Mouse (Mus musculus): ENCODE results near the gene Arl2bp. TPM values are rescaled to one million over a fixed set of nuclear protein-coding genes. Genes with fewer than 3 reads are reported as not detected.

Gene Arl2bp
- polyA plus RNA-seq, 1 experiment from 2014 or later: 60.8 TPM

GRCm38 (mm10) chr8:94711160-94711718 lies 44.8 kb downstream of the Arl2bp start:
- Histone ChIP-seq H3K27me3 (ENCODE audit: control insufficient read depth, insufficient read depth, low read length) (no peaks in the 10 kb centered on the region), H3K4me2 (ENCODE audit: low read length) (peak overlapping the region; percentile 7; the same call in 1 of the 2 replicates), H3K9me3 (ENCODE audit: control insufficient read depth, low read length) (no peaks in the 10 kb centered on the region), H3K4me3 (ENCODE audit: control insufficient read depth in 1 of 2, insufficient read depth in 1 of 2, low read depth in 1 of 2, low read length in 2 of 2) (no peak overlapping the region), H3K27ac (replicated peaks in 1 of 2; ENCODE audit: control insufficient read depth in 1 of 2, insufficient read depth in 1 of 2, low read depth in 2 of 2, low read length in 2 of 2) (peak overlapping the region in 1 of 2 experiments; percentile 37; a peak in 2 of 4 replicates), H3K9ac (ENCODE audit: low read length) (no peak overlapping the region), H3K36me3 (ENCODE audit: control insufficient read depth, insufficient read depth, low read length) (no peaks in the 10 kb centered on the region), H3K4me1 (ENCODE audit: control insufficient read depth in 2 of 2, insufficient read depth in 2 of 2, low read length in 2 of 2) (peaks cover 12 to 18% of the 10 kb centered on the region in 2 experiments)
- no peak for ATAC-seq (ENCODE audit: insufficient number of reproducible peaks, insufficient read depth, low FRiP score, low read depth)
- 37% methylated on average over 5 of the region's 5 CpGs for WGBS

GRCm38 (mm10) chr8:94714556-94714955 lies 48.2 kb downstream of the Arl2bp start:
- Histone ChIP-seq H3K4me3 (ENCODE audit: control insufficient read depth in 1 of 2, insufficient read depth in 1 of 2, low read depth in 1 of 2, low read length in 2 of 2) (no peak overlapping the region), H3K27me3 (ENCODE audit: control insufficient read depth, insufficient read depth, low read length) (no peaks in the 10 kb centered on the region), H3K27ac (replicated peaks in 1 of 2; ENCODE audit: control insufficient read depth in 1 of 2, insufficient read depth in 1 of 2, low read depth in 2 of 2, low read length in 2 of 2) (no peak overlapping the region), H3K4me1 (ENCODE audit: control insufficient read depth in 2 of 2, insufficient read depth in 2 of 2, low read length in 2 of 2) (peaks cover 2 to 7% of the 10 kb centered on the region in 2 experiments; a peak in 2 of 4 replicates), H3K9me3 (ENCODE audit: control insufficient read depth, low read length) (no peaks in the 10 kb centered on the region), H3K36me3 (ENCODE audit: control insufficient read depth, insufficient read depth, low read length) (no peaks in the 10 kb centered on the region), H3K4me2 (ENCODE audit: low read length) (no peak overlapping the region), H3K9ac (ENCODE audit: low read length) (no peak overlapping the region)
- 57% methylated on average over 5 of the region's 5 CpGs for WGBS
- no peak for ATAC-seq (ENCODE audit: insufficient number of reproducible peaks, insufficient read depth, low FRiP score, low read depth)

GRCm38 (mm10) chr8:94715871-94716270 lies 49.5 kb downstream of the Arl2bp start:
- Histone ChIP-seq H3K27me3 (ENCODE audit: control insufficient read depth, insufficient read depth, low read length) (no peaks in the 10 kb centered on the region), H3K9ac (ENCODE audit: low read length) (no peak overlapping the region), H3K36me3 (ENCODE audit: control insufficient read depth, insufficient read depth, low read length) (no peaks in the 10 kb centered on the region), H3K4me3 (ENCODE audit: control insufficient read depth in 1 of 2, insufficient read depth in 1 of 2, low read depth in 1 of 2, low read length in 2 of 2) (no peak overlapping the region), H3K4me2 (ENCODE audit: low read length) (no peak overlapping the region), H3K27ac (replicated peaks in 1 of 2; ENCODE audit: control insufficient read depth in 1 of 2, insufficient read depth in 1 of 2, low read depth in 2 of 2, low read length in 2 of 2) (no peak overlapping the region), H3K9me3 (ENCODE audit: control insufficient read depth, low read length) (no peaks in the 10 kb centered on the region), H3K4me1 (ENCODE audit: control insufficient read depth in 2 of 2, insufficient read depth in 2 of 2, low read length in 2 of 2) (peaks cover 2 to 7% of the 10 kb centered on the region in 2 experiments; a peak in 2 of 4 replicates)
- no peak for ATAC-seq (ENCODE audit: insufficient number of reproducible peaks, insufficient read depth, low FRiP score, low read depth)
- WGBS: 66% methylated on average over 3 of the region's 3 CpGs

- 92% methylated on average over 1 of the region's 1 CpGs for WGBS
- Histone ChIP-seq H3K27ac (replicated peaks in 1 of 2; ENCODE audit: control insufficient read depth in 1 of 2, insufficient read depth in 1 of 2, low read depth in 2 of 2, low read length in 2 of 2) (no peak overlapping the region), H3K36me3 (ENCODE audit: control insufficient read depth, insufficient read depth, low read length) (no peaks in the 10 kb centered on the region), H3K4me3 (ENCODE audit: control insufficient read depth in 1 of 2, insufficient read depth in 1 of 2, low read depth in 1 of 2, low read length in 2 of 2) (no peak overlapping the region), H3K9ac (ENCODE audit: low read length) (no peak overlapping the region), H3K4me1 (ENCODE audit: control insufficient read depth in 2 of 2, insufficient read depth in 2 of 2, low read length in 2 of 2) (no peaks in the 10 kb centered on the region), H3K27me3 (ENCODE audit: control insufficient read depth, insufficient read depth, low read length) (no peaks in the 10 kb centered on the region), H3K4me2 (ENCODE audit: low read length) (no peak overlapping the region), H3K9me3 (ENCODE audit: control insufficient read depth, low read length) (no peaks in the 10 kb centered on the region)
- no peak for ATAC-seq (ENCODE audit: insufficient number of reproducible peaks, insufficient read depth, low FRiP score, low read depth)
Measured at GRCm38 (mm10) chr8:94716841-94717240, 50.4 kb downstream of the Arl2bp start.

Other genes starting within 250 kb of the Arl2bp start
- 0.19 and 0.35 TPM in 2 replicates for gene Nlrc5, start 232.2 kb upstream of the Arl2bp start, polyA plus RNA-seq (2014; fragmentation: Nextera tagmentation; extraction: Ambion mirVana)
- gene Cpne2, start 133.6 kb upstream of the Arl2bp start, polyA plus RNA-seq (2014; fragmentation: Nextera tagmentation; extraction: Ambion mirVana): 6.7 and 6.8 TPM in 2 replicates
- 20.1 and 22.6 TPM in 2 replicates for gene Rspry1, start 64.7 kb upstream of the Arl2bp start, polyA plus RNA-seq (2014; fragmentation: Nextera tagmentation; extraction: Ambion mirVana)
- gene Fam192a, start 64.6 kb upstream of the Arl2bp start, polyA plus RNA-seq (2014; fragmentation: Nextera tagmentation; extraction: Ambion mirVana): 32.5 and 38.6 TPM in 2 replicates
- gene Pllp, start 29.7 kb downstream of the Arl2bp start, polyA plus RNA-seq (2014; fragmentation: Nextera tagmentation; extraction: Ambion mirVana): not detected in 2 replicates
- gene Ccl22, start 79.0 kb downstream of the Arl2bp start, polyA plus RNA-seq (2014; fragmentation: Nextera tagmentation; extraction: Ambion mirVana): not detected in 2 replicates
- gene Cx3cl1, start 105.4 kb downstream of the Arl2bp start, polyA plus RNA-seq (2014; fragmentation: Nextera tagmentation; extraction: Ambion mirVana): 8.1 and 10.4 TPM in 2 replicates
- 0.45 TPM in 1 of 2 replicates, not detected in the other for gene Ccl17, start 143.9 kb downstream of the Arl2bp start, polyA plus RNA-seq (2014; fragmentation: Nextera tagmentation; extraction: Ambion mirVana)
- 175 and 181 TPM in 2 replicates for gene Coq9, start 171.7 kb downstream of the Arl2bp start, polyA plus RNA-seq (2014; fragmentation: Nextera tagmentation; extraction: Ambion mirVana)
- 72.7 and 80.2 TPM in 2 replicates for gene Ciapin1, start 171.8 kb downstream of the Arl2bp start, polyA plus RNA-seq (2014; fragmentation: Nextera tagmentation; extraction: Ambion mirVana)
- 126 and 129 TPM in 2 replicates for gene Polr2c, start 190.8 kb downstream of the Arl2bp start, polyA plus RNA-seq (2014; fragmentation: Nextera tagmentation; extraction: Ambion mirVana)
- gene Dok4, start 209.7 kb downstream of the Arl2bp start, polyA plus RNA-seq (2014; fragmentation: Nextera tagmentation; extraction: Ambion mirVana): 27.8 and 28.2 TPM in 2 replicates

All from heart, embryonic 14.5 days (tissue).